Mouse (Mus musculus): ENCODE measurements at regions not wholly inside any gene's neighbourhood (a gene's known extent, or its start where the extent isn't known, plus 50 kb on each side); places are given as distances from the start of the nearest gene placed in this dataset.

GRCm38 (mm10) chr12:25439029-25439551 is 342.1 kb upstream of the Id2 start:
- DNase-seq, result no peak

- DNase-seq, result peak; percentile 41
Measured at GRCm38 (mm10) chr12:25438217-25439028, 341.5 kb upstream of the Id2 start.

DNA sequence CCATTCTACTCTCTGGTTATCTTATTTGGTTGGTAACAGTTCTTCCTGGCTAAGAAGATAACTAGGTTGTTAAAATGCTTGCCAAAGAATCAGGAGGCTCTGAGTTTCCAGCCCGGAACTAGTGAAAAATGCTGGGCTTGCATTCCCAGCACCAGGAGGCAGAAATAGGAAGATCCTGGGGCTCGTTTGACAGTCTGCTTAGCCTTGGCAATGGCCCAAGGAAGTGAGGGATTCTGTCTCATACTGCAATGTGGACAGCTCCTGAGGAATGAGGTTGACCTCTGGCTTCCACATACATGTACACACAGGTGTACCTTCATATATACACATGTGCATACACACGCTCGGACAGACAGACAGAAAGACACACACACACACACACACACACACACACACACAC is 340.6 kb upstream of the Id2 start:
- peak; percentile 59 for DNase-seq

- DNase-seq, result no peak
Measured at GRCm38 (mm10) chr12:25436220-25436911, 339.4 kb upstream of the Id2 start.

DNA sequence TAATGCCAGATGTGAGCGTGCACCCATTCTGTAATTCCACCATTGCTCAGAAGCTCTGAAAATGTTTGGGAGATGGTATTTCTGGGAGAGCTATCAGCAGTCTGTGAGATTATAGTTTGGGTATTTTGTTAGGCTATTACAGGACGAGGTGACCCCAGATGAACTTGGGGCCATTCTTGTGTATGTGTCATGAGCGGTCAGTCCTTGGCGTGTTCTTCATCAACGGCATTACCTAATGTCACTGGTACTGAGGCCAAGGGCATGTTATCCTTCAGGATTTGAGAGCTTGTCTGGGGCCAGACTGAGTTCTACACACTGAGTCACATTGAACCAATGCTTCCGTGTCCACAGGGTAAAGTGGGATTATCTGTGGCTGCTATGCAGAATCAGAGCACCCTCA is 335.9 kb upstream of the Id2 start:
- no peak for DNase-seq

- DNase-seq, result no peak
Measured at GRCm38 (mm10) chr12:25430911-25431310, 334.0 kb upstream of the Id2 start.

DNA sequence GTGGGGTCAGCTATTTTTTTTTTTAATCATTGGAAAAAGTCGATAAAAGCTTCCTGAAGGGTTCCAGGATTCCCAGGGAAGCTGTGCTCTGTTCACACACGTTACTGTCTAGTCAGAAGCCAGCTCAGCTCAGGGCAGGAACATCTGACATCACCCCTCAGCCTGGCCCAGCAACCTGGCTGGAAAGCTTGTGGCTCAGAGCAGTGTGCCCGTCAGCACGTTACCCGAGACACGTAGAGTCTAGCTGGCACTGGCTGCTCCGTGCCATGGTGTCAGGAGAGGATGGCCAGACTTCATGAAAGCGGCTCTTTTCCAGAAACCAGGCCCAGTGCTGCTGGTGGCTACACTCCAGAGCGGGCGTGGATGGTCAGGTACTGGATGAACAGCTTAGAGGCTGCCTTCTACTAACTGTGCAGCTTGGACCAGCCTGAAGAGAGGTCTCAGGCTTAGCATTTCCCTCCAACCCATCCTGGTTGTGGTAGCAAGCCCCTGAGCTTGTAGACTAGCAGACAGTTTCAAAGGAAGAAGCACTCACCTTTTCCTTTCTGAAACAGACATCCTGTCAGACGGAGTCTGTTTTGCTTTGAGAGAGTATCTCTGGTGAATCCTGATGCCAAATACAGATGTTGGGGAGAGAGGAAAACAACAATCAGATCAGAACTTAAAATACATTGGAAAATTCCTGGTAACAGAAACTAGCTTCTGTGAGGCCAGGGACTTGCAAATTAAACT is 331.1 kb upstream of the Id2 start:
- no peak for DNase-seq

- DNase-seq, result no peak
Measured at GRCm38 (mm10) chr12:25417336-25417735, 320.4 kb upstream of the Id2 start.

- no peak for DNase-seq
Measured at GRCm38 (mm10) chr12:25416571-25416970, 319.6 kb upstream of the Id2 start.

DNA sequence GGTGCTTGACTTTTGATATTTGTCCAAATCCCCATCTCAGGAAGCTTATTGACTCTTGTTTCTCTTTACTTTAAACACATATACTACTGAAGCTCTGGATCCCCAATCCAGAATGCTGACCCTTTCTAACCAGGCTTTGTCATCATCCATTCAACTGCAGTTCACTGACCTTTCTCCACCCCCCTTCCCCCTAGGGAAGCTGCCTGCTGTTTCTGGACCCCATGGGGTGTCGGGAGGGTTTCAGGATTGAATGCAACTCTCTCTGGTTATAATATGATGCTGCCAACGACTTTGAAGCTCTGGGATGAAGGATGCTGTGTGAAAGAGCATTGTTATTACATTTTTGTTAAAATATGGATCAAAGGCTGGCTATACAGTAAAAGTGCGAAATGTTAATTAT is 318.7 kb upstream of the Id2 start:
- no peak for DNase-seq

GRCm38 (mm10) chr12:25415232-25415631 is 318.3 kb upstream of the Id2 start:
- peak; percentile 44 for DNase-seq

- no peak for DNase-seq
Measured at GRCm38 (mm10) chr12:25407301-25407700, 310.4 kb upstream of the Id2 start.

GRCm38 (mm10) chr12:25400326-25400725 is 303.4 kb upstream of the Id2 start:
- no peak for DNase-seq

DNA sequence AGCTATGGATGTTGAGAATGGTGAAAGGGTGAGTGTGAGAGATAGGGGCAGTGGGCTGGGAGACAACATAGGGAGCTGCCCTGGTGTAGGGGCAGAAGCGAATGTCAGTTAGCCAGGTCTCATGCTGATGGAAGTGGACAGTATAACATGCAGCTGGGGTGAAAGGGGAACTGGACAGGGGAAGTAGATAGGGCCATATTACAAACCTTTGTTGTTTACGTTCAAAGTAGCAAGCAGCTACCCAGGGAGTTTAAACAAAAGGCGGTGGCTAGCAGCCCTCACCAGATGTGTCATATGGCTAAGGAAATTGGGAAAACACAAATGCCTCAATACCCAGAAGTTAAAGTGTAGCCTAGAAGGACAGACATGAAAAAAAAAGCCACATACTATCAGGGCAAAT is 301.8 kb upstream of the Id2 start:
- no peak for DNase-seq

GRCm38 (mm10) chr12:25394326-25394725 is 297.4 kb upstream of the Id2 start:
- no peak for DNase-seq

DNA sequence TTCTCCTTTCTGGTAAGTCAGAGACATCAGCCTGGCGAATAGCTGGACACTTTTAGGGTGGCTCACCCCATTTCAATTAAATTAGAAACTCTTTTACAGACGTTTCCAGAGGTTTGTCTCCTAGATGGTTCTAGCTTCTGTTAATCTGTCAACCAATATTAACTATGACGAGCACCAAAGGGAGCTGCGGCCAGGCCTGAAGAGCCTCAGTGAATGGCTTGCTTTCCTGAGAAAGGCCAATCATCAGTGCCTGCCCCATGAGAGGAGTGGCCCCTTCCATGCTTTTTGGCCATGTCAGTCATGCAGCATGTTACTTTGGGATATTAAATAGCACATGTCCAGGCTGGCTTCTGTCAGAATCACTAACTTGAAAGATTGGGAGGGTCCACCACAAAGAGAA is 296.6 kb upstream of the Id2 start:
- DNase-seq, result no peak

- DNase-seq, result no peak
Measured at GRCm38 (mm10) chr12:25389202-25389601, 292.3 kb upstream of the Id2 start.

DNA sequence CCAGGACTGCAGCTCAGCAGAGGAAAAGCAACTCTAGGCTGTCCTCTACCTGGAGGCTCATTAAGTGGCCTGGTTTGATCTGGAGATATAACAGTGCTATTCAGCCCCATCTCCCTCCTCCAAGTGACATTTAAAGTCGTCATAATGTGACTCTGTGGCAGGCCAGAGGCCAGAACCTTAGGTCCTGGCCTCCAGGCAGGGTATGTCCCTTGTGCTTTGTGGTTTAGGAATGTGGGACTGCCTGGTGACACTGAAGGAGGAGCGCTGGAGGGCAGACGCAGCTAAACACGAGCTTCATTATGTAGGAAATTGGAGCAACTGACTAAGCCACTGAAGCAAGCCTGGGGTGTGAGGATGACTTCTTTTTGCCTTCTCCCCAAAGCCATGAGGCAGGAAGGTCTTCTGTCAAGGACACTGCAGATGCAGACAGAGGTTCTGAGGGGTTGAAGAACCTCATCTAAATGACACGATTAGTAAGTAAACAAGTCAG is 290.9 kb upstream of the Id2 start:
- no peak for DNase-seq

DNA sequence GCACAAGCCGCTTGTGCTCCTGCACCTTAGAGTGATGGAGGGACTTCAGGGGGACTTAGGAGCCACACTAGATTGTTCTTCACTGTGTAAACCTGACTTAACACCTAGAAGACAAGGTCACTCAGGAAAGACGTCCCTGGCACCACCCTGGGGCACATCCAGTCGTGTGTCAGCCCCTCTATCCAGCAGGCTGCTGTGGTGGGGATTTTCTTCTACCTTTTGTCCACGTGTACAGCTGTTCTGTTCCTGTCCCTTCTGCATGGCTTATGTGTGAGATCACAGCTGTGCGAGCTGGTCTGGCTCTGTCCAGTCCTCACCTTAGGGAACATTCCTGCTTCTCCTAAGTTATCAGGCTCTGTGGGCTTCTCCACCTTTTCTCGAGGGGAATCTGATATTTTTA is 286.0 kb upstream of the Id2 start:
- no peak for DNase-seq

GRCm38 (mm10) chr12:25382475-25382874 is 285.5 kb upstream of the Id2 start:
- no peak for DNase-seq

DNA sequence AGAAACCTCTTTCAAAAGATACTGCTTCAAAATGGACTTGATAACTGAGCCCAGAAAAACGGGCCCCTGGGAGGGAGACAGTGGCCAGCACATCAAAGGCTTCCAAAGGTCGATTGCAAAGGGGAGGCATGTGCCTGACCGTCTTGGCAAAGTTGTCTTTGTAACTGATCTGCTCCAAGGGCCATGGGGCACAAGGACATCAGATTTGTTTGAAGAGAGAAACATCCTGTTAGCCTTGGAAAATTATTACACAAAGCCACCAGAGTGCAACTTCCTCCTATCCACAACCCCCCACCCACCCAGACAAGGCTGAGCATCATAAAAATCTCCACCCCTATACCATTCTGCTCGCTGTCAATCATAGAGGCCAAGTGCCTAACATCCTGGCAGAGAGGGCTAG is 284.7 kb upstream of the Id2 start:
- peak; percentile 56 for DNase-seq

DNA sequence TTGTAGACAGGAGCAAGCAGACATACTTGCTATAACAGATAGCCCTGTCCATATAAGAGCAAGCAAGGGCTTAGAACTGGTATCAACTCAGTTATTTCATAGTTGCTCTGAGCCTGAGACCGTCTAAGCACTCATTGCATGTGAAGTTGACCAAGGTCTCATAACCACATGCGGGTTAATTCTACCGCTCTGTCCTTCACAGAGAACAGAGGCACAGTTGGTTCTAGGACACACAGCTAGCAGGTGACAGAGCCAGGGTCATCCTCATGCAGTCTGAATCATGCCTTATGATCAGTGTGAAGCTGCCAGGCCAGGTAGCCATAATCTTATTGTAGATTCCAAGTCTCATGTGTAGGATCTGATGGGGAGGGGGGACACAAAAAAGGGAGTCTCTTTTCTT is 283.1 kb upstream of the Id2 start:
- DNase-seq, result no peak

- DNase-seq, result no peak
Measured at GRCm38 (mm10) chr12:25379016-25379415, 282.1 kb upstream of the Id2 start.

Measured in kidney, postnatal 14 days (tissue).